Comparison of ENCODE assay signal across 32 mouse cellular contexts in genomic region chr7:43449811-43450210, GRCm38 (mm10). TPM values are rescaled to one million over a fixed set of nuclear protein-coding genes. Genes with fewer than 3 reads are reported as not detected.
"Had no signal": no experiment of that assay in that cellular context is flagged by ENCODE, and none has a peak within 500 bp of the region (broad histone marks: within the 10 kb centered on the region; RNA-seq: fewer than 3 reads in every experiment).

No protein-coding gene starts in this region.

- H3K9me3 ChIP-seq: limb, embryonic 10.5 days; limb, embryonic 13.5 days; liver, embryonic 12.5 days; liver, embryonic 15.5 days; lung, embryonic 15.5 days; megakaryocyte, embryonic 14.5 days; midbrain, embryonic 10.5 days; midbrain, embryonic 13.5 days; neural tube, embryonic 13.5 days had no signal

- H3K27me3 ChIP-seq: limb, embryonic 13.5 days; liver, embryonic 12.5 days; liver, embryonic 15.5 days; lung, embryonic 15.5 days; megakaryocyte, embryonic 14.5 days; midbrain, embryonic 13.5 days; neural tube, embryonic 13.5 days had no signal

- H3K4me3 ChIP-seq: limb, embryonic 10.5 days; limb, embryonic 13.5 days; liver, embryonic 12.5 days; liver, embryonic 15.5 days; lung, embryonic 15.5 days; megakaryocyte, embryonic 14.5 days; midbrain, embryonic 10.5 days; midbrain, embryonic 13.5 days; myocyte; neural tube, embryonic 13.5 days had no signal

- H3K27ac ChIP-seq: limb, embryonic 10.5 days; limb, embryonic 13.5 days; liver, embryonic 12.5 days; liver, embryonic 15.5 days; lung, embryonic 15.5 days; midbrain, embryonic 10.5 days; midbrain, embryonic 13.5 days; neural tube, embryonic 13.5 days had no signal

- H3K9ac ChIP-seq: limb, embryonic 13.5 days; liver, embryonic 12.5 days; liver, embryonic 15.5 days; lung, embryonic 15.5 days; midbrain, embryonic 13.5 days; neural tube, embryonic 13.5 days had no signal

- DNase-seq: kidney, postnatal 14 days; kidney, postnatal 4 days; layer of hippocampus, adult 9-11 months; liver; lung, adult 18-20 months; lung, postnatal 10 days; retina, postnatal 1 day; right cerebral cortex, postnatal 25 days; spleen, adult 18-20 months; thymus, adult 18-20 months; thymus, postnatal 36 days had no signal

- H3K4me2 ChIP-seq: limb, embryonic 13.5 days; liver, embryonic 12.5 days; liver, embryonic 15.5 days; lung, embryonic 15.5 days; midbrain, embryonic 13.5 days; neural tube, embryonic 13.5 days had no signal

- ATAC-seq: liver, embryonic 12.5 days; midbrain, embryonic 13.5 days; midbrain, embryonic 16.5 days had no signal

RNA-seq across cellular contexts. Expression of gene Gm45233, which starts 5.9 kb away (rescaled TPM):
- total RNA-seq: monocyte, adult 5-6 weeks; neutrophil, adult 5-6 weeks had no signal
- polyA plus RNA-seq: kidney, embryonic 16.5 days; limb, embryonic 13.5 days; liver, embryonic 15.5 days; midbrain, embryonic 10.5 days had no signal

RNA-seq across cellular contexts. Expression of gene Cldnd2, which starts 9.2 kb away (rescaled TPM):
- total RNA-seq: layer of hippocampus, adult 18-20 months; layer of hippocampus, postnatal 25 days; left cerebral cortex, adult 18-20 months; left cerebral cortex, postnatal 25 days; monocyte, adult 5-6 weeks; neutrophil, adult 5-6 weeks had no signal
- polyA plus RNA-seq: kidney, embryonic 16.5 days; limb, embryonic 10.5 days; limb, embryonic 13.5 days; liver, embryonic 12.5 days; liver, embryonic 15.5 days; lung, embryonic 15.5 days; midbrain, embryonic 10.5 days; midbrain, embryonic 13.5 days; midbrain, embryonic 16.5 days; myocyte; neural tube, embryonic 13.5 days; stomach, embryonic 16.5 days; urinary bladder, adult 2 months had no signal

RNA-seq across cellular contexts. Expression of gene Nkg7, which starts 12.9 kb away (rescaled TPM):
- total RNA-seq: layer of hippocampus, adult 18-20 months; layer of hippocampus, postnatal 25 days; left cerebral cortex, adult 18-20 months; left cerebral cortex, postnatal 25 days had no signal
- polyA plus RNA-seq: midbrain, embryonic 10.5 days; midbrain, embryonic 13.5 days; midbrain, embryonic 16.5 days; myocyte; neural tube, embryonic 13.5 days; testis, adult 2 months had no signal
